Mouse (Mus musculus) bone marrow, adult 2 months (tissue): ENCODE results near the gene Rptor. TPM values are rescaled to one million over a fixed set of nuclear protein-coding genes. Genes with fewer than 3 reads are reported as not detected.

ENCODE experiments used
- H3K27ac ChIP-seq: fragments of 200-500 bp; 2 replicates; pipeline ENCODE4 v1.5.1; 2012; ENCODE audit warnings: low read depth, mild to moderate bottlenecking, control low read depth, inconsistent platforms, low read length; ENCODE audit not compliant: control insufficient read depth, poor library complexity, insufficient read depth
- H3K4me1 ChIP-seq: fragments of 200-500 bp; 2 replicates; pipeline ENCODE4 v1.6.1; 2011; ENCODE audit warnings: low read length; ENCODE audit not compliant: control insufficient read depth, insufficient read depth
- H3K4me3 ChIP-seq: fragments of 200-500 bp; replicated peaks from 2 replicates; pipeline ENCODE3; 2011; ENCODE audit warnings: mild to moderate bottlenecking, low read depth, low read length, control low read depth; ENCODE audit not compliant: control insufficient read depth
- CTCF ChIP-seq: fragments of 200-500 bp; IDR thresholded peaks from 2 replicates; pipeline ENCODE4 v1.5.1; 2011; ENCODE audit warnings: low read length, control low read depth; ENCODE audit not compliant: control insufficient read depth, insufficient read depth
- POLR2A ChIP-seq: fragments of 200-500 bp; IDR thresholded peaks from 2 replicates; pipeline ENCODE4 v1.6.1; 2011; ENCODE audit warnings: low read depth, mild to moderate bottlenecking, control low read depth, low read length, borderline replicate concordance; ENCODE audit not compliant: control insufficient read depth
- WGBS: fragments of 180-500 bp; shearing (Covaris S2); methylation state at CpG from one replicate; pipeline ENCODE4 v1.1.7; 2018; 5-methylcytosine and 5-hydroxymethylcytosine counted together
- polyA plus RNA-seq: library from polyadenylated mRNA; stranded (reverse); fragments of >200 nt; gene quantifications from 2 replicates; pipeline ENCODE4 v1.2.4, GENCODE M21; 2011; ENCODE audit warnings: low replicate concordance; ENCODE audit not compliant: missing spikeins, insufficient read depth, insufficient read length

Gene Rptor
- polyA plus RNA-seq, 1 experiment, result 15.6 TPM

DNA sequence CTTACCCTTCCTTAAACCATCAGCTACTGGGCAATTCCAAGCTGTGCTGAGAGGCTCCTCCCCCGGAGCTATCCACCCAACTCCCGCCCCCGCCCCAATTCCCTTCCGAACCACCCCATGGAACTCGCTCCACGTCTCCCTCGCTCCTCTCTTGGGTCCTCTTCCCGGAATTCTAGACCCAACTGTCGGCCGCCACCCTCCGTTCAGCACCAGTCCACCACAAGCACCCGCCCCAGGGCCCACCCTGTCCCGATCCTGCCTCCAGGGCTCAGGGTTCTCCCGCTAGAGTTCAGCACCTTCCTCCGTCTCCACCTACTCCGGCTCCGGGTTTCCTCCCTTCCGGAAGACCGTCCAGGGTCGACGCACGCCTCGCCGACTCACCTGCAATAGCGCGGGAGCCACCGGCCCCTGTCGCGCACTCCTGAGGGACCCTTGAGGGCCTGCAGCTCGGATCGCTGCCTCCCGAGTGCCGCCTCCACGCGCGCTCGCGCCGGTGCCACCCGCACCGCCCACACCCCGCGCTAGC, 339.6 kb downstream of the Rptor start:
- peak overlapping the region; percentile 62 for H3K4me3 ChIP-seq
- WGBS, result 0% methylated on average over 42 of the region's 43 CpGs
- H3K27ac ChIP-seq, result no peak overlapping the region; the same call in 1 of the 2 replicates
- H3K4me1 ChIP-seq, result peaks cover 4% of the 10 kb centered on the region
- no peak for TF ChIP-seq POLR2A
- no peak for TF ChIP-seq CTCF

DNA sequence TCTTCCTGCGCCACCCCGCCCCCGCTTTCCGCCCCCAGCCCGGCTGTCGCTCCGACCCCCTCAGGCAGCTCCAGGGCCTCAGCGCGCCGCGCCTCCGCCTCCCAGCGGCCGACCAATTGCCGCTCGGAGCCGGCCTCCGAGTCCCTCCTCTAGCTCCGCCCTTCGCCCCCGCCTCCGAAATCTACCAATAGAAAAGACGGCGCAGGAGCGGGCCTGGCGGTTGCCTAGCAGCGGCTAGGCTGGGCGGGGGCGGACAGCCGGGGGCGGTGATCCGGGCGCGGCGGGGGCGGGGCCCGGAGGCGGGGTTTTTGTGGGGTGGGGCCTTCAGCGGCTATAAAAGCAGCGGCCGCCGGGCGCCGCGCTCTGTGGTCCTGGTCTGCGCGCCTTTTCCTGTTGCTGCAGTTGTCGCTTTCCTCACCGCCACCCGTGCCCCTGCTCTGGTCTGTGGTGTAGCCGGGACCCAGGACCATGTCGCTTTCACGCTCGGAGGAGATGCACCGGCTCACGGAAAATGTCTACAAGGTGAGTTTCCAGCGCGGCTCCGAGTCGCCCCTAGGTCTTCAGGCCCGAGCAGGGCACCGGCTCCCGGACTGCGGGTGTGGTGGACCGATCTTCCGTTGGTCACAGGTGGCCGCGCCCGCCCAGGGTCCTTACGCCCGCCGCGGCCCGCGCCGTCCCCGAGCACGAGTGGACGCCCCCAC, 340.2 kb downstream of the Rptor start, which contains the start of gene Baiap2:
Gene Baiap2 (plus strand): TSS at position 37 of the 701 bp plus-strand sequence.
- peak within 1 kb of the TSS; percentile 42; the same call in 1 of the 2 replicates for H3K27ac ChIP-seq
- peaks cover 4% of the 10 kb centered on the region for H3K4me1 ChIP-seq
- under 1% methylated on average over 74 of the region's 79 CpGs for WGBS
- TF ChIP-seq POLR2A, result peak; percentile 98
- TF ChIP-seq CTCF, result no peak
- H3K4me3 ChIP-seq, result peak within 1 kb of the TSS; percentile 91

- TF ChIP-seq CTCF (no peak), POLR2A (no peak)
- peak overlapping the region; percentile 42; the same call in 1 of the 2 replicates for H3K27ac ChIP-seq
- WGBS, result 2% methylated on average over 32 of the region's 32 CpGs
- H3K4me3 ChIP-seq, result peak overlapping the region; percentile 91
- H3K4me1 ChIP-seq, result peaks cover 4% of the 10 kb centered on the region
Observed at GRCm38 (mm10) chr11:119943428-119943988, 340.8 kb downstream of the Rptor start.

- TF ChIP-seq POLR2A (no peak), CTCF (no peak)
- Histone ChIP-seq H3K4me1 (peaks cover 3% of the 10 kb centered on the region), H3K27ac (no peak overlapping the region), H3K4me3 (no peak overlapping the region)
- WGBS, result 82% methylated on average over 7 of the region's 7 CpGs
Observed at GRCm38 (mm10) chr11:119945343-119945742, 342.6 kb downstream of the Rptor start.

GRCm38 (mm10) chr11:119947426-119947825, 344.7 kb downstream of the Rptor start:
- H3K27ac ChIP-seq, result no peak overlapping the region
- peaks cover 3% of the 10 kb centered on the region for H3K4me1 ChIP-seq

GRCm38 (mm10) chr11:119947897-119948296, 345.2 kb downstream of the Rptor start:
- no peak overlapping the region for H3K27ac ChIP-seq
- TF ChIP-seq POLR2A (no peak), CTCF (no peak)
- WGBS, result 63% methylated on average over 2 of the region's 2 CpGs
- H3K4me3 ChIP-seq, result no peak overlapping the region
- peaks cover 3% of the 10 kb centered on the region for H3K4me1 ChIP-seq

More at GRCm38 (mm10) chr11:119947426-119947825, 344.7 kb downstream of the Rptor start:
- TF ChIP-seq CTCF (no peak), POLR2A (no peak)
- no peak overlapping the region for H3K4me3 ChIP-seq
- 94% methylated on average over 1 of the region's 1 CpGs for WGBS

DNA sequence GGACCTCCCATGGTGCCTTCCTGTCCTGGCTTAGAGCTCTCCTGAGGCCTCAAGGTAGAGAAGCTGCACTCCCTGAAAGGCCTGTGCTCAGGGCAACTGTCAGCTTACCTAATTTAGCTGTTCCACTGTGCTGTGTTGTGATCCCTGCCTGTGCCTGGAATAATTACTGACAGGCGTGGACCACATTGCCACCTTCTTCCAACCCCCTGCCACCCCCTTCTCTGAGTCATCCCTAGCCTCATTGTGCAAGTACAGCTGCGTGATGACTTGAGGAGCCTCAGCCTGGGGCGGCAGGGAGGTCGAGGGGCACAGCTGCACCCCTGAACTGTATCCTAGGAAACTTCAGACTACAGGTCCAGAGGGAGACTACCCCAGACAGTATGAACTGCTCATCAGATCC, 345.6 kb downstream of the Rptor start:
- Histone ChIP-seq H3K4me3 (no peak overlapping the region), H3K27ac (no peak overlapping the region), H3K4me1 (peaks cover 4% of the 10 kb centered on the region)
- TF ChIP-seq POLR2A (no peak), CTCF (no peak)
- WGBS, result 40% methylated on average over 4 of the region's 4 CpGs

GRCm38 (mm10) chr11:119948803-119949202, 346.1 kb downstream of the Rptor start:
- H3K27ac ChIP-seq, result no peak overlapping the region
- no peak overlapping the region for H3K4me3 ChIP-seq
- 79% methylated on average over 2 of the region's 2 CpGs for WGBS
- H3K4me1 ChIP-seq, result peaks cover 4% of the 10 kb centered on the region
- TF ChIP-seq CTCF (no peak), POLR2A (no peak)

Other genes with a start within 250 kb of the Rptor start
- 5.6 and 12.0 TPM in 2 replicates for gene Sgsh, start 247.4 kb upstream of the Rptor start, polyA plus RNA-seq
- gene Slc26a11, start 247.3 kb upstream of the Rptor start, polyA plus RNA-seq, result 3.3 and 6.2 TPM in 2 replicates
- gene Rnf213, start 209.8 kb upstream of the Rptor start, polyA plus RNA-seq, result 18.8 and 27.7 TPM in 2 replicates
- 6.3 and 23.5 TPM in 2 replicates for gene Endov, start 111.6 kb upstream of the Rptor start, polyA plus RNA-seq
- not detected in 2 replicates for gene Nptx1, start 55.2 kb upstream of the Rptor start, polyA plus RNA-seq